Mouse (Mus musculus) brain, embryonic 14.5 days (tissue): ENCODE measurements around the gene Ttc9.

Experiments used
- CTCF ChIP-seq: fragments of 200-500 bp; IDR thresholded peaks from 2 replicates; pipeline ENCODE4 v1.5.1; 2012; ENCODE audit warnings: inconsistent platforms, mild to moderate bottlenecking, moderate library complexity, borderline replicate concordance; ENCODE audit not compliant: insufficient read depth, insufficient read length; ENCODE audit errors: extremely low read depth
- POLR2A ChIP-seq: fragments of 200-500 bp; IDR thresholded peaks from 2 replicates; pipeline ENCODE4 v1.6.1; 2012; ENCODE audit warnings: mild to moderate bottlenecking, inconsistent platforms, borderline replicate concordance; ENCODE audit not compliant: poor library complexity, insufficient read depth, insufficient read length, severe bottlenecking; ENCODE audit errors: extremely low read depth

GRCm38 (mm10) chr12:81640656-81641055, 9.6 kb downstream of the Ttc9 start:
- TF ChIP-seq POLR2A (no peak), CTCF (no peak)
